Mouse (Mus musculus) neural tube, embryonic 14.5 days (tissue): ENCODE results near the gene Usp49. TPM values are rescaled to one million over a fixed set of nuclear protein-coding genes. Genes with fewer than 3 reads are reported as not detected.

Experiments
- ATAC-seq: fragments of 200-750 bp; cut with Nextera tagmentation; 2 replicates; pipeline ENCODE4 v1.8.0; 2017; ENCODE audit warnings: low read depth, mild to moderate bottlenecking, moderate TSS enrichment, moderate library complexity
- H3K27ac ChIP-seq: fragments of 300-500 bp; sonication (generic); 2 replicates; pipeline ENCODE4 v1.5.1; 2014; ENCODE audit warnings: low read depth, mild to moderate bottlenecking, control low read depth, low read length, moderate library complexity, mixed read lengths
- H3K27me3 ChIP-seq: fragments of 300-500 bp; sonication (generic); 2 replicates; pipeline ENCODE4 v1.6.1; 2014; ENCODE audit warnings: low read length; ENCODE audit not compliant: control insufficient read depth, insufficient read depth
- H3K36me3 ChIP-seq: fragments of 300-500 bp; sonication (generic); 2 replicates; pipeline ENCODE4 v1.6.1; 2014; ENCODE audit warnings: low read length, mixed read lengths; ENCODE audit not compliant: control insufficient read depth, insufficient read depth
- H3K4me1 ChIP-seq: fragments of 300-500 bp; sonication (generic); 2 replicates; pipeline ENCODE4 v1.6.1; 2014; ENCODE audit warnings: low read length; ENCODE audit not compliant: control insufficient read depth, insufficient read depth
- H3K4me2 ChIP-seq: fragments of 300-500 bp; sonication (generic); 2 replicates; pipeline ENCODE4 v1.6.1; 2014; ENCODE audit warnings: mild to moderate bottlenecking, low read depth, low read length, control low read depth
- H3K4me3 ChIP-seq: fragments of 300-500 bp; sonication (generic); 2 replicates; pipeline ENCODE4 v1.5.1; 2014; ENCODE audit warnings: low read depth, low read length, control low read depth, mixed read lengths
- H3K9ac ChIP-seq: fragments of 300-500 bp; sonication (generic); replicated peaks from 2 replicates; pipeline ENCODE4 v1.6.1; 2014; ENCODE audit warnings: low read depth, mild to moderate bottlenecking, control low read depth, low read length, mixed read lengths
- H3K9me3 ChIP-seq: fragments of 300-500 bp; sonication (generic); 2 replicates; pipeline ENCODE4 v1.6.1; 2016; ENCODE audit warnings: low read length; ENCODE audit not compliant: control insufficient read depth
- WGBS: fragments of 180-500 bp; shearing (Covaris S2); extraction: QIAGEN DNeasy Blood & Tissue Kit; methylation state at CpG from one replicate; pipeline ENCODE4 v1.1.7; 2014; 5-methylcytosine and 5-hydroxymethylcytosine counted together
- polyA plus RNA-seq: library from polyadenylated mRNA; unstranded; fragments of >200 nt; fragmentation: Nextera tagmentation; extraction: Ambion mirVana; gene quantifications from 2 replicates; pipeline ENCODE4 v1.2.1, GENCODE M21; 2014

Gene Usp49
- polyA plus RNA-seq = 5.9 and 6.5 TPM in 2 replicates

DNA sequence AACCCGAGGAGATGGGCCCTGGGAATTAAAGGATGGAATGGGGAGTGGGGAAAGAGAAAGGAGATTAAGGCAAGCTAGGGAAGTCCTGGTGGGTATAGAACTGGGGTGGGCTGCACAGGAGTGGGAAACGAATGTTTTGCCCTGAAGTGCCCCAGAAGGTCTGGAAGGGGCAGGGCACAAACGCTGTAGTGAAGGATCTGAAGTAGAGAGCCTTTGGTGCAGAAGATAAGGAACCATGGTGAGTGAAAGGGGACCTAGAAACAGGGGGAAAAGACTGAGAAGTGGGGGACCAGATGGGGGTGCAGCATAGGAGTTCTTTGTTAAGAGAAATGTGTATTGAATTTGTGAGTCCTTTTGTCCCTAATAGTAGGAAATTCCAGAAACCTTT lies at the start of gene Usp49:
TSS of gene Usp49 (plus strand) at position 13 of the 388 bp plus-strand sequence.
- no peak for ATAC-seq
- Histone ChIP-seq H3K9ac (peak within 1 kb of the TSS; percentile 77), H3K36me3 (no peaks in the 10 kb centered on the region), H3K4me1 (peaks cover 19% of the 10 kb centered on the region), H3K4me2 (peak within 1 kb of the TSS; percentile 80), H3K9me3 (no peaks in the 10 kb centered on the region), H3K4me3 (peak within 1 kb of the TSS; percentile 63), H3K27me3 (no peaks in the 10 kb centered on the region), H3K27ac (peak within 1 kb of the TSS; percentile 95)
- 3% methylated on average over 3 of the region's 3 CpGs for WGBS

DNA sequence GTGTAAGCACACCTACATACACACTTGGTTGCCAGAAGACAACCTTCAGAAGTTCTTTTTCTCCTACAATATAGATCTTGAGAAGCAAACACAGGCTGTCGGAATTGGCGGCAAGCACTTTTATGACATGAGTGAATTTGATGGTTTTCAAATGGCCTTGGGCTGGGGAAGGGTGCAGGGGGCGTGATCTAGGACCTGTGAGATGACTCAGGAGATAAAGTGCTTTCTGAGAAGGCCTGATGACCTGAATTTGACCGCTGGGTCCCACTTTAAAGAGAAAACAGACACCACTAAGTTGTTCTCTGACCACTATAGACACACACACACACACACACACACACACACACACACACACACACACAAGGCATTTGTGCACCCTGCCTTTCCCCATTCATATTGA lies 49.5 kb upstream of the Usp49 start:
- H3K4me1 ChIP-seq = no peaks in the 10 kb centered on the region
- H3K27me3 ChIP-seq = no peaks in the 10 kb centered on the region
- H3K4me2 ChIP-seq = no peak overlapping the region
- H3K4me3 ChIP-seq = no peak overlapping the region
- WGBS = 88% methylated on average over 4 of the region's 4 CpGs
- no peaks in the 10 kb centered on the region for H3K36me3 ChIP-seq
- ATAC-seq = no peak
- H3K9me3 ChIP-seq = no peaks in the 10 kb centered on the region
- no peak overlapping the region for H3K9ac ChIP-seq
- H3K27ac ChIP-seq = no peak overlapping the region

DNA sequence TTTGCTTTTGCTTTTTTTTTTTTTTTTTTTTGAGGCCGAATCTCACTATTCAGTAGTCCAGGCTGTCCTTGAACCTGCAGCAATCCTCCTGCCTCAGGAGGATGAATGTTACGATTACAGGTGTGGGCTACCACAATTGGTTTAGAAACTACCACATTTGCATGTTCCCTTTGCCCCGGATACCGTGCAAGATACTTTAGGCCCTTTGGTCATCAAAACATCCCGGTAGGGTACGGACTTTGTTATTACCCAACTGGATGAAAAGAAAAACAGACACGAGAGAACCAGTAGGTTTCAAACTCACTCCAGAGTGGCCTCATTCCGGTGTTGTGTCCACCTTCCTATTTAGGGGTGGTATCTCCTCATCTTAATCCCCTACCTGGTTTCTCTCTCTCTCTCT lies 42.0 kb upstream of the Usp49 start:
- Histone ChIP-seq H3K4me2 (no peak overlapping the region), H3K4me1 (no peaks in the 10 kb centered on the region; the same call in 1 of the 2 replicates), H3K9ac (no peak overlapping the region), H3K4me3 (no peak overlapping the region), H3K9me3 (no peaks in the 10 kb centered on the region), H3K27ac (no peak overlapping the region), H3K36me3 (no peaks in the 10 kb centered on the region), H3K27me3 (no peaks in the 10 kb centered on the region)
- WGBS = 86% methylated on average over 8 of the region's 8 CpGs
- no peak for ATAC-seq

DNA sequence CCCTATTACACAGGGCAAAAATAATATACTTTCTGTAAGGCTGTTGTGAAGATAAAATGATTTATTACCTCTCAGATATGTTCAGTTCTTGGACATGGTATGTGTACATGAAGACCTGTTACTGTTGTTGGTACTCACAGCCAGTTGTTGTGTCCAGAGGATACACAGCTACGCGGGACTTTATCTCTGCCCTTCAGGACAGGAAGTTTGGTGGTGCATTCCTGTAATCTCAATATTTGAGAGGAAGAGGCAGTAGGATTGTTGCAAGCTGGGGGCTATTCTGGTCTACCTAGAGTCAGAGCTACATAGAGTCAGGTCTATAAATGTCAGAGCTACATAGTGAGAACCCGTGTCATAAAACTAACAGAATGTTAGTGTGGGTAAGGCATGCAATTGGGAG lies 39.4 kb upstream of the Usp49 start:
- Histone ChIP-seq H3K9ac (no peak overlapping the region), H3K27ac (no peak overlapping the region), H3K4me3 (no peak overlapping the region), H3K4me2 (no peak overlapping the region), H3K36me3 (no peaks in the 10 kb centered on the region), H3K4me1 (peaks cover 8% of the 10 kb centered on the region), H3K9me3 (no peaks in the 10 kb centered on the region), H3K27me3 (no peaks in the 10 kb centered on the region)
- WGBS = 91% methylated on average over 3 of the region's 3 CpGs
- no peak for ATAC-seq

DNA sequence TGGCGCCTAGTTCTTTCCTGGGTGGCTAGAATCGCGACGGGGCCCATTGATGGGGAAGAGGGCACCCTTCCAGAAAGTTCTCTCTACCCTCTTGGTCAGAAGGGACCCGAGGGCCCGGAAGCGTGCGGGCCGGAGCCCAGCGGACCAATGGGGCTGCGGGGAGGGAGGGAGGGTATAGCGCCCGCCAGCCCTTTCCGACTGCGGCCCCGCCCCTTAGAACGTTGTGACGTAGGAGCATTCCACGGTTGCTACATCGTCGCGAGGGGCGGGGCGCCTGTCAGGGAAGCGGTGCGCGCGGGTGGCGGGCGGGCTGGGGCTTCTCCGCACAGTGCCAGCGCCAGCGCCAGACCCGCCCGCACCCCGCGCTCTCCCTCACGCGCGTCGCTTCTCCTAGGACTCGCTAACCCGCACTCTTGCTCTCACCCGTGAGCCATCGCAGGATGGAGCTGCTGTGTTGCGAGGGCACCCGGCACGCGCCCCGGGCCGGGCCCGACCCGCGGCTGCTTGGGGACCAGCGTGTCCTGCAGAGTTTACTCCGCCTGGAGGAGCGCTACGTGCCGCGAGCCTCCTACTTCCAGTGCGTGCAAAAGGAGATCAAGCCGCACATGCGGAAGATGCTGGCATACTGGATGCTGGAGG lies 37.2 kb upstream of the Usp49 start:
- under 1% methylated on average over 63 of the region's 63 CpGs for WGBS
- Histone ChIP-seq H3K9me3 (no peaks in the 10 kb centered on the region), H3K4me1 (peaks cover 18% of the 10 kb centered on the region), H3K4me3 (peak overlapping the region; percentile 68), H3K27me3 (no peaks in the 10 kb centered on the region), H3K9ac (peak overlapping the region; percentile 67), H3K36me3 (no peaks in the 10 kb centered on the region), H3K27ac (peak overlapping the region; percentile 74), H3K4me2 (peak overlapping the region; percentile 75)
- peak; percentile 91 for ATAC-seq

DNA sequence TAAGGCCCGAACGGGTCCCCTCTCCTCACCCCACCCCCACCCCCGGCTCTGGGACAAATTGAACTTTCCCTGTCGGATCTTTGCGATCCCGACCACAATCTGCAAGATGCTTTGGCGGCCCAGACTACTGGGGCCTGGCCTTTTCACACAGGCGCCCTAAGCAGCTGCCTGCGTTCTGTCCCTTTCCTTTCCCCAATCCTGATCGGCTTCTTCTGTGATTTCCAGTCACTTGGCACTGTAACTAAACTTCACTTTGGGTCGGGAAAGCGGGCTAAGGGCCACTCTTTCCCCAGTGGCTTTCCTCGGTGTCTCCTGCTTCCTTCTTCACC lies 36.7 kb upstream of the Usp49 start:
- Histone ChIP-seq H3K4me1 (peaks cover 18% of the 10 kb centered on the region), H3K36me3 (no peaks in the 10 kb centered on the region), H3K4me3 (peak overlapping the region; percentile 68), H3K9ac (peak overlapping the region; percentile 67), H3K27me3 (no peaks in the 10 kb centered on the region), H3K4me2 (peak overlapping the region; percentile 75), H3K27ac (peak overlapping the region; percentile 74), H3K9me3 (no peaks in the 10 kb centered on the region)
- WGBS = 0% methylated on average over 13 of the region's 13 CpGs
- ATAC-seq = peak; percentile 5; the same call in 1 of the 2 replicates

GRCm38 (mm10) chr17:47594183-47594968 lies 36.1 kb upstream of the Usp49 start:
- Histone ChIP-seq H3K4me3 (peak overlapping the region; percentile 68), H3K36me3 (no peaks in the 10 kb centered on the region), H3K9ac (peak overlapping the region; percentile 67), H3K4me1 (peaks cover 18% of the 10 kb centered on the region), H3K27ac (peak overlapping the region; percentile 74), H3K9me3 (no peaks in the 10 kb centered on the region), H3K4me2 (peak overlapping the region; percentile 75), H3K27me3 (no peaks in the 10 kb centered on the region)
- under 1% methylated on average over 41 of the region's 43 CpGs for WGBS
- ATAC-seq = no peak

- Histone ChIP-seq H3K27me3 (no peaks in the 10 kb centered on the region), H3K4me3 (peak overlapping the region; percentile 68), H3K4me1 (peaks cover 18% of the 10 kb centered on the region), H3K4me2 (peak overlapping the region; percentile 75), H3K9ac (peak overlapping the region; percentile 67; the same call in 1 of the 2 replicates), H3K9me3 (no peaks in the 10 kb centered on the region), H3K36me3 (no peaks in the 10 kb centered on the region), H3K27ac (peak overlapping the region; percentile 72)
- ATAC-seq = no peak
- 1% methylated on average over 4 of the region's 9 CpGs for WGBS
Measured at GRCm38 (mm10) chr17:47594969-47595247, 35.6 kb upstream of the Usp49 start.
